Mouse (Mus musculus): ENCODE results near the gene Ccdc183.

- TF ChIP-seq CTCF (IDR thresholded peaks at IDR 0.05; ENCODE audit: control insufficient read depth, insufficient read depth, insufficient replicate concordance, low read depth, low read length) (no peak), POLR2A (IDR thresholded peaks at IDR 0.05; ENCODE audit: control insufficient read depth, low read depth, low read length) (no peak)
These were observed 8.5 kb upstream of the Ccdc183 start for GRCm38 (mm10) chr2:25625986-25626385.
